Mouse (Mus musculus) E14TG2a.4 (cell line): Measurements from ENCODE around the gene Trappc3.

Experiments used
- CTCF ChIP-seq: conservative IDR thresholded peaks from 2 replicates; pipeline ENCODE4 v1.5.1; 2014; ENCODE audit warnings: low read length
- POU5F1 ChIP-seq: IDR thresholded peaks from 2 replicates; pipeline ENCODE4 v1.6.1; 2014; ENCODE audit warnings: low read length, borderline replicate concordance

- TF ChIP-seq CTCF (no peak), POU5F1 (no peak)
Observed at GRCm38 (mm10) chr4:126261675-126262074, 450 bp upstream of the Trappc3 start.
